Mouse (Mus musculus): ENCODE measurements around the gene Cdk4. TPM values are rescaled to one million over a fixed set of nuclear protein-coding genes. Genes with fewer than 3 reads are reported as not detected.

Cdk4 gene
- polyA plus RNA-seq, 1 experiment from 2014 or later: 1,992 TPM

- Histone ChIP-seq H3K4me3 (peak overlapping the region; percentile 32), H3K27me3 (peaks cover 70% of the 10 kb centered on the region), H3K9me3 (no peaks in the 10 kb centered on the region), H3K9ac (peak overlapping the region; percentile 27; the same call in 1 of the 2 replicates), H3K4me2 (peak overlapping the region; percentile 55), H3K4me1 (peaks cover 33% of the 10 kb centered on the region), H3K36me3 (peaks cover 8% of the 10 kb centered on the region), H3K27ac (no peak overlapping the region)
- WGBS: 7% methylated on average over 57 of the region's 57 CpGs
- no peak for ATAC-seq (ENCODE audit: insufficient number of reproducible peaks, insufficient read depth, low FRiP score, low TSS enrichment, low read depth)
These were observed 27.5 kb downstream of the Cdk4 start for GRCm38 (mm10) chr10:127090560-127091411.

GRCm38 (mm10) chr10:127091507-127092396 lies 28.4 kb downstream of the Cdk4 start:
- peaks cover 17% of the 10 kb centered on the region for H3K36me3 ChIP-seq
- H3K4me3 ChIP-seq: peak overlapping the region; percentile 32
- H3K9ac ChIP-seq: peak overlapping the region; percentile 27; the same call in 1 of the 2 replicates
- no peaks in the 10 kb centered on the region for H3K9me3 ChIP-seq
- H3K27ac ChIP-seq: no peak overlapping the region
- H3K27me3 ChIP-seq: peaks cover 68% of the 10 kb centered on the region
- WGBS: 7% methylated on average over 51 of the region's 51 CpGs
- ATAC-seq (ENCODE audit: insufficient number of reproducible peaks, insufficient read depth, low FRiP score, low TSS enrichment, low read depth): peak; percentile 48; the same call in 1 of the 2 replicates
- H3K4me2 ChIP-seq: peak overlapping the region; percentile 55
- peaks cover 33% of the 10 kb centered on the region for H3K4me1 ChIP-seq

DNA sequence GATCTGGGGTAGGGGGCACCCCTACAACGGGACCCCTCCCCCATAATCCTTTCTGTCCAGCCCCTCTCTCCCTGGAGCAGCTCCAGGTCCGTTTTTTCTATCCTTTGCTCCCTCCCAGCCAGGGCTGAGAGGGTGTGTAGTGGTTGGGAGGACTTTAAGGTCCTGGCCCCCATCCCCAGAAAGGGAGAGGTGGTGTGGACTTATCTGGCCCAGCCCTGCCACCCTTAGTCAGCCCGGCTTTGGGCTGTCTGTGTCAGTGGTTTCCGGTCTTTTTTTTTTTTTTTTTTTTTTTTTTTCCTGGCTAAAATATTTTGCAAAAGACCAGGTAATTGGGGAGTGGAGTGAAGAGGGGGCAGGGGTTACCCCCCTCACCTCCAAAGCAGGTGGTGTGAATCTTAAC lies 29.4 kb downstream of the Cdk4 start:
- H3K27me3 ChIP-seq: peaks cover 59% of the 10 kb centered on the region
- no peak for ATAC-seq (ENCODE audit: insufficient number of reproducible peaks, insufficient read depth, low FRiP score, low TSS enrichment, low read depth)

GRCm38 (mm10) chr10:127094382-127094802 lies 31.1 kb downstream of the Cdk4 start:
- H3K4me1 ChIP-seq: peaks cover 33% of the 10 kb centered on the region
- no peak for ATAC-seq (ENCODE audit: insufficient number of reproducible peaks, insufficient read depth, low FRiP score, low TSS enrichment, low read depth)
- WGBS: 51% methylated on average over 7 of the region's 7 CpGs
- no peak overlapping the region for H3K9ac ChIP-seq
- H3K4me3 ChIP-seq: no peak overlapping the region
- H3K4me2 ChIP-seq: no peak overlapping the region
- peaks cover 42% of the 10 kb centered on the region for H3K36me3 ChIP-seq
- no peaks in the 10 kb centered on the region for H3K9me3 ChIP-seq
- peaks cover 44% of the 10 kb centered on the region for H3K27me3 ChIP-seq
- no peak overlapping the region for H3K27ac ChIP-seq

More for the DNA sequence above, 29.4 kb downstream of the Cdk4 start:
- WGBS: 61% methylated on average over 4 of the region's 4 CpGs
- Histone ChIP-seq H3K27ac (no peak overlapping the region), H3K4me1 (peaks cover 33% of the 10 kb centered on the region), H3K4me2 (no peak overlapping the region), H3K9ac (no peak overlapping the region), H3K9me3 (no peaks in the 10 kb centered on the region), H3K36me3 (peaks cover 26% of the 10 kb centered on the region), H3K4me3 (no peak overlapping the region)

DNA sequence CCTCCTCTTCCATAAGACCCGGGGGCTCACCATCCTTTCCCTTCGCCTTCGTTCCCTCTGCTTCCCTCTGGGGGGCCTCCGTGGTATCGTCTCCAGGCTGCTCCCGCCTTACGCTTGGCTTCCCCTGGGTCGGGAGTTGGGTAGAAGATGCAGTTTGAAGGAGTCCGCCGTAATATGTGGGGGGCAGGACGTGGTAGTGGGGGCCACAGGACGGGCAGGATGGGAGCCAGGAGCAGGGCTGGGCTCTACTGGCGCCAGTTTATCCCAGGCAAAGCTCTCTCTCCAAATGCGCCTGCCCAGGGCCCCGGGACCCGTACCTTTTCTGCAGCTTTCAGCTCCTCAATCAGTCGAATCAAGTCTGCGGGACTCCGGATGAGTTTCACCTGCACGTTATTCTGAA lies 35.2 kb downstream of the Cdk4 start:
- Histone ChIP-seq H3K27ac (no peak overlapping the region), H3K9ac (no peak overlapping the region), H3K4me2 (no peak overlapping the region), H3K4me3 (no peak overlapping the region), H3K9me3 (no peaks in the 10 kb centered on the region), H3K36me3 (peaks cover 54% of the 10 kb centered on the region), H3K4me1 (peaks cover 13% of the 10 kb centered on the region), H3K27me3 (peaks cover 3% of the 10 kb centered on the region)
- ATAC-seq (ENCODE audit: insufficient number of reproducible peaks, insufficient read depth, low FRiP score, low TSS enrichment, low read depth): no peak
- 80% methylated on average over 20 of the region's 20 CpGs for WGBS

- Histone ChIP-seq H3K4me2 (no peak overlapping the region), H3K4me3 (no peak overlapping the region), H3K9ac (no peak overlapping the region), H3K9me3 (no peaks in the 10 kb centered on the region), H3K36me3 (peaks cover 54% of the 10 kb centered on the region), H3K4me1 (peaks cover 9% of the 10 kb centered on the region), H3K27ac (no peak overlapping the region), H3K27me3 (no peaks in the 10 kb centered on the region)
- ATAC-seq (ENCODE audit: insufficient number of reproducible peaks, insufficient read depth, low FRiP score, low TSS enrichment, low read depth): no peak
- WGBS: 84% methylated on average over 10 of the region's 10 CpGs
These were observed 35.9 kb downstream of the Cdk4 start for GRCm38 (mm10) chr10:127099191-127099590.

GRCm38 (mm10) chr10:127099868-127100267 lies 36.5 kb downstream of the Cdk4 start:
- ATAC-seq (ENCODE audit: insufficient number of reproducible peaks, insufficient read depth, low FRiP score, low TSS enrichment, low read depth): no peak
- 92% methylated on average over 15 of the region's 15 CpGs for WGBS
- no peak overlapping the region for H3K27ac ChIP-seq
- H3K4me2 ChIP-seq: no peak overlapping the region
- H3K4me3 ChIP-seq: no peak overlapping the region
- peaks cover 55% of the 10 kb centered on the region for H3K36me3 ChIP-seq
- H3K27me3 ChIP-seq: no peaks in the 10 kb centered on the region
- H3K9me3 ChIP-seq: no peaks in the 10 kb centered on the region
- H3K4me1 ChIP-seq: peaks cover 3% of the 10 kb centered on the region; the same call in 1 of the 2 replicates
- no peak overlapping the region for H3K9ac ChIP-seq

- Histone ChIP-seq H3K9ac (no peak overlapping the region), H3K4me2 (no peak overlapping the region), H3K4me3 (no peak overlapping the region), H3K27ac (no peak overlapping the region), H3K36me3 (peaks cover 54% of the 10 kb centered on the region), H3K27me3 (no peaks in the 10 kb centered on the region), H3K9me3 (no peaks in the 10 kb centered on the region), H3K4me1 (no peaks in the 10 kb centered on the region)
- ATAC-seq (ENCODE audit: insufficient number of reproducible peaks, insufficient read depth, low FRiP score, low TSS enrichment, low read depth): no peak
- WGBS: 85% methylated on average over 8 of the region's 8 CpGs
These were observed 37.1 kb downstream of the Cdk4 start for GRCm38 (mm10) chr10:127100414-127100813.

DNA sequence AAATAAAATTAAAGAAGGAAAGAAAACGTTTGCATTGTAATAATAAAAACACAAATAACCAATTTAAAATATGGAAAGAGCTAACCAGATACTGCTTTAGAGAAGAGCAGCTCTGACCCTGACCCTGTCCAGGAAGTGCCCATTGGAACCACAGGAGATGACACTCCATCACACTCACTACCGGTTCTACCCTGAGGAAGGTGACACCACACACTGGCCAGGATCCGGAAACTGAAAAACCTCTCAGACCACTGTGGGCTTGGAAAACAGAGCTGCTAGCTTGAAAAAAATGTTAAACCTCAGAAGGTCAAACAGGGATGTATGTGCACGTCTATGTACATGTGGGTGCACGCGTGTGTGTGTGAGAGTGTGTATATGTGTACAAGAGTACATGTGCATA lies 37.8 kb downstream of the Cdk4 start:
- Histone ChIP-seq H3K4me2 (no peak overlapping the region), H3K36me3 (peaks cover 50% of the 10 kb centered on the region), H3K9ac (no peak overlapping the region), H3K4me3 (no peak overlapping the region), H3K4me1 (no peaks in the 10 kb centered on the region), H3K27me3 (no peaks in the 10 kb centered on the region), H3K9me3 (no peaks in the 10 kb centered on the region), H3K27ac (no peak overlapping the region)
- 83% methylated on average over 6 of the region's 6 CpGs for WGBS
- no peak for ATAC-seq (ENCODE audit: insufficient number of reproducible peaks, insufficient read depth, low FRiP score, low TSS enrichment, low read depth)

GRCm38 (mm10) chr10:127103631-127104030 lies 40.3 kb downstream of the Cdk4 start:
- 80% methylated on average over 7 of the region's 7 CpGs for WGBS
- H3K27ac ChIP-seq: no peak overlapping the region
- H3K36me3 ChIP-seq: peaks cover 37% of the 10 kb centered on the region

GRCm38 (mm10) chr10:127107563-127108261 lies 44.4 kb downstream of the Cdk4 start:
- H3K27me3 ChIP-seq: no peaks in the 10 kb centered on the region
- ATAC-seq (ENCODE audit: insufficient number of reproducible peaks, insufficient read depth, low FRiP score, low TSS enrichment, low read depth): no peak
- H3K4me1 ChIP-seq: no peaks in the 10 kb centered on the region
- WGBS: 85% methylated on average over 16 of the region's 16 CpGs
- H3K4me3 ChIP-seq: no peak overlapping the region
- peaks cover 27% of the 10 kb centered on the region for H3K36me3 ChIP-seq
- H3K9ac ChIP-seq: no peak overlapping the region
- H3K9me3 ChIP-seq: no peaks in the 10 kb centered on the region
- H3K4me2 ChIP-seq: no peak overlapping the region
- H3K27ac ChIP-seq: no peak overlapping the region

More at GRCm38 (mm10) chr10:127103631-127104030, 40.3 kb downstream of the Cdk4 start:
- H3K4me3 ChIP-seq: no peak overlapping the region
- H3K27me3 ChIP-seq: no peaks in the 10 kb centered on the region
- no peak overlapping the region for H3K9ac ChIP-seq
- no peak for ATAC-seq (ENCODE audit: insufficient number of reproducible peaks, insufficient read depth, low FRiP score, low TSS enrichment, low read depth)
- H3K4me2 ChIP-seq: no peak overlapping the region
- no peaks in the 10 kb centered on the region for H3K9me3 ChIP-seq
- H3K4me1 ChIP-seq: no peaks in the 10 kb centered on the region
